Mouse (Mus musculus) lung, postnatal 10 days (tissue): ENCODE data around the gene Serpina3f.

Source experiments
- DNase-seq: peaks from one replicate; pipeline ENCODE4 v3.0.0; 2021

The Serpina3f gene

DNA sequence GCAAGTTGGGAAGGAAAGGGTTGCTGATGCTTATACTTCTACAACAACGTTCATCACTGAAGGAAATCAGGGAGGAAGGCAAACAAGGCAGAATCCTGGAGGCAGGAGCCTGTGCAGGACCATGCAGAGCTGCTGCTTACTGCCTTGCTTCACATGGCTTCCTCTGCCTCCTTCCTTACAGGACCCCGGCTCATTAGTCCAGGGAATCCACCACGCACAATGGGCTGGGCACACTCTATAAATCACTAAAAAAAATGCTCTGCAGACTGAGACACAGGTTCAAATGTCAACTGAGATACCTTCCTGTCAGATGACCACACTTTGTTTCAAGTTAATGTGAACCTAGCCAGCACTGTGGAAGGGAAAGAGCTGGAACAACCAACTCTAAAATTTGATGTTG, 46.7 kb downstream of the Serpina3f start:
- no peak for DNase-seq

DNA sequence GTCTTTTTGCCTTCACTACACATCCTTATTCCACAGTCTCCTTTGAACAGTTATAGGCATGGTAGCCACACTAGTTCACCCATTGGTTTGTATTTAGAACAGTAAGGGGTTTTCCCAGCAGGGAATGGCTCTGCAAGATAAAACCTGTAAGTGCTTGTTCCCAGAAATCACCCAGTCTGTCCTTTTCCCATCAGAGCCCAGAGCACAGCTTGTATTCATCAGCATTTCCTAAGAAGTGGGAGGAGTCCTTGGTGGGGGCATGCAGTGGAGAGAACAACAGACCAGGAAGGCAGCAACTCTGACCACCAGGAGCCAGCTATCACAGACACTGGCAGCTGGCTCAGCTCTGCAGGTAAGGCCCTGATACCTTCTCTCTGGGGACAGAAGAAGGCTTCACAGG, 48.5 kb downstream of the Serpina3f start, which contains the start of gene Serpina3i:
TSS of gene Serpina3i (plus strand) at position 260 of the 400 bp plus-strand sequence.
- peak; percentile 46 for DNase-seq

DNA sequence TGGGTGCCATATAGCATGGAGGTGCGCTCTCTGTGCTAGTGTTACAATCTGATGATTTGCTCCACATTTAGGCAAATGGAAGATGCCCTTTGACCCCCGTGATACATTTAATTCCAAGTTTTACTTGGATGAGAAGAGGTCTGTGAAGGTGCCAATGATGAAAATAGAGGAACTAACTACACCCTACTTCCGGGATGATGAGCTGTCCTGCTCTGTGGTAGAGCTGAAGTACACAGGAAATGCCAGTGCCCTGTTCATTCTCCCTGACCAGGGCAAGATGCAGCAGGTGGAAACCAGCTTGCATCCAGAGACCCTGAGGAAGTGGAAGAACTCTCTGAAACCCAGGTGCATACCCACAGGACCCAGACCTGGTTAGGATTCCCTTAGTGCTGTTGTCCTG, 52.0 kb downstream of the Serpina3f start:
- DNase-seq, result no peak
